Mouse (Mus musculus): ENCODE results near the gene Sh3tc1. TPM values are rescaled to one million over a fixed set of nuclear protein-coding genes. Genes with fewer than 3 reads are reported as not detected.

The Sh3tc1 gene
- polyA plus RNA-seq, 1 experiment = 1.8 TPM

DNA sequence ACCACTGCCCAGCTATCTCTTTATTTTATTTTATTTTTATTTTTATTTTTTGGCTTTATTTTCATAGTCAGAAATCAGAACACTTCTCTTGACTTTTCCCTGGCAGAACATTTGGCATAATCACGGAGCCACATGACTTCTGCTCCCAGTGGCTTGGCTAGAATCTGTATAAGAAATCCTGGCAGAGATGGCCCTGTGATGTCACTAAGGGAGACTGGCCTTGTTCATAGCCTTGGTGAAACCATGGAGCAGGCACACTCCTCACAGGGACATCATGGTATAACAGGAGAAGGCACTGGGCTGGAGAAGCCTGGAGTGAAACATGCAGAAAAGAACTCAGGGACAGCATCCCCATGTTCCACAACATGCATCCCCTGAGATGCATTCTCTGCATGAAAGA is 10.2 kb upstream of the Sh3tc1 start:
- DNase-seq (ENCODE audit: low read depth) = no peak
- TF ChIP-seq POLR2A (IDR thresholded peaks at IDR 0.05; ENCODE audit: borderline replicate concordance, extremely low read depth, insufficient read depth, insufficient read length, poor library complexity, severe bottlenecking) (no peak), CTCF (IDR thresholded peaks at IDR 0.05; ENCODE audit: borderline replicate concordance, extremely low read depth, insufficient read depth, insufficient read length) (no peak)

- TF ChIP-seq CTCF (IDR thresholded peaks at IDR 0.05; ENCODE audit: borderline replicate concordance, extremely low read depth, insufficient read depth, insufficient read length) = no peak
- no peak for DNase-seq (ENCODE audit: low read depth)
These were observed 9.6 kb upstream of the Sh3tc1 start for GRCm38 (mm10) chr5:35749416-35749815.

- TF ChIP-seq POLR2A (IDR thresholded peaks at IDR 0.05; ENCODE audit: borderline replicate concordance, extremely low read depth, insufficient read depth, insufficient read length, poor library complexity, severe bottlenecking) (no peak), CTCF (IDR thresholded peaks at IDR 0.05; ENCODE audit: borderline replicate concordance, extremely low read depth, insufficient read depth, insufficient read length) (peak; percentile 90)
- DNase-seq (ENCODE audit: low read depth) = peak; percentile 65
These were observed 7.1 kb upstream of the Sh3tc1 start for GRCm38 (mm10) chr5:35746910-35747309.

- no peak for DNase-seq (ENCODE audit: low read depth)
- no peak for TF ChIP-seq POLR2A (IDR thresholded peaks at IDR 0.05; ENCODE audit: borderline replicate concordance, extremely low read depth, insufficient read depth, insufficient read length, poor library complexity, severe bottlenecking)
- no peak for TF ChIP-seq CTCF (IDR thresholded peaks at IDR 0.05; ENCODE audit: borderline replicate concordance, extremely low read depth, insufficient read depth, insufficient read length)
These were observed 5.6 kb upstream of the Sh3tc1 start for GRCm38 (mm10) chr5:35745406-35745805.

GRCm38 (mm10) chr5:35743990-35744722 is 4.4 kb upstream of the Sh3tc1 start:
- TF ChIP-seq CTCF (IDR thresholded peaks at IDR 0.05; ENCODE audit: borderline replicate concordance, extremely low read depth, insufficient read depth, insufficient read length) (no peak), POLR2A (IDR thresholded peaks at IDR 0.05; ENCODE audit: borderline replicate concordance, extremely low read depth, insufficient read depth, insufficient read length, poor library complexity, severe bottlenecking) (no peak)
- DNase-seq (ENCODE audit: low read depth) = no peak

- no peak for DNase-seq (ENCODE audit: low read depth)
- TF ChIP-seq CTCF (IDR thresholded peaks at IDR 0.05; ENCODE audit: borderline replicate concordance, extremely low read depth, insufficient read depth, insufficient read length) = no peak
- no peak for TF ChIP-seq POLR2A (IDR thresholded peaks at IDR 0.05; ENCODE audit: borderline replicate concordance, extremely low read depth, insufficient read depth, insufficient read length, poor library complexity, severe bottlenecking)
These were observed 3.6 kb upstream of the Sh3tc1 start for GRCm38 (mm10) chr5:35743238-35743951.

DNA sequence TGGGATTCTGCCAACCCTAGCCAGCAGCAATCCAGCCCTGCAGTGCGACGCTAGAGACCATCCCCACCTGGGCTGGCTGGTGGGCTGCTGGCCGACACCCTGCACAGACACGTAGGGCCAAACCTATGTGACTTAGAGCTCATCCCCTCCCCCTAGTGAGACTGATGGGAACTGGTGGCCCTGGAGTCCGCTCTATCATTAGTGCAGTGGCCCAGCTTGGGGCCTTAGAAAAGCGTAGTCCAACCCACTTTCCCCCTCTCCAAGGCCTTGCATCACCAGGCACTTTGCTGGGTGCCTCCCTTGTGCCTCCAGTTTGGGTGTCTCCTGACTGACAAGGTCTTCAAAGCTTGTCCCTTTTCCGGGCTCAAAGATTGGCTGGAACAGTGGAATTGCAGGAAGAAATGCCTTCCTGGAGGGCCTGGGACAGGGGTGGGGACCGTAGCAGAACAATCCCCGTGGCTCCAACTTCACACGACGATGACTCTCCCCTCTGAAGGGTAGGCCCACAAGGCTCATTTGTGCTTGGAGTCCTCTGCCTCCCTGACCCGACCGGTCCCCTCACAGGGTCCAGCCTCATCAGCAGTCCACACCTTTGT is 1.5 kb upstream of the Sh3tc1 start:
- TF ChIP-seq CTCF (IDR thresholded peaks at IDR 0.05; ENCODE audit: borderline replicate concordance, extremely low read depth, insufficient read depth, insufficient read length) (no peak), POLR2A (IDR thresholded peaks at IDR 0.05; ENCODE audit: borderline replicate concordance, extremely low read depth, insufficient read depth, insufficient read length, poor library complexity, severe bottlenecking) (no peak)
- no peak for DNase-seq (ENCODE audit: low read depth)

GRCm38 (mm10) chr5:35740716-35741115 is 929 bp upstream of the Sh3tc1 start:
- TF ChIP-seq POLR2A (IDR thresholded peaks at IDR 0.05; ENCODE audit: borderline replicate concordance, extremely low read depth, insufficient read depth, insufficient read length, poor library complexity, severe bottlenecking) (no peak), CTCF (IDR thresholded peaks at IDR 0.05; ENCODE audit: borderline replicate concordance, extremely low read depth, insufficient read depth, insufficient read length) (no peak)

GRCm38 (mm10) chr5:35739005-35739404 is 782 bp downstream of the Sh3tc1 start:
- TF ChIP-seq POLR2A (IDR thresholded peaks at IDR 0.05; ENCODE audit: borderline replicate concordance, extremely low read depth, insufficient read depth, insufficient read length, poor library complexity, severe bottlenecking) (no peak), CTCF (IDR thresholded peaks at IDR 0.05; ENCODE audit: borderline replicate concordance, extremely low read depth, insufficient read depth, insufficient read length) (no peak)
- DNase-seq (ENCODE audit: low read depth) = no peak

More at GRCm38 (mm10) chr5:35740716-35741115, 929 bp upstream of the Sh3tc1 start:
- no peak for DNase-seq (ENCODE audit: low read depth)

GRCm38 (mm10) chr5:35737231-35737901 is 2.4 kb downstream of the Sh3tc1 start:
- TF ChIP-seq CTCF (IDR thresholded peaks at IDR 0.05; ENCODE audit: borderline replicate concordance, extremely low read depth, insufficient read depth, insufficient read length) (no peak), POLR2A (IDR thresholded peaks at IDR 0.05; ENCODE audit: borderline replicate concordance, extremely low read depth, insufficient read depth, insufficient read length, poor library complexity, severe bottlenecking) (no peak)
- peak; percentile 47 for DNase-seq (ENCODE audit: low read depth)

- DNase-seq (ENCODE audit: low read depth) = no peak
- no peak for TF ChIP-seq CTCF (IDR thresholded peaks at IDR 0.05; ENCODE audit: borderline replicate concordance, extremely low read depth, insufficient read depth, insufficient read length)
- no peak for TF ChIP-seq POLR2A (IDR thresholded peaks at IDR 0.05; ENCODE audit: borderline replicate concordance, extremely low read depth, insufficient read depth, insufficient read length, poor library complexity, severe bottlenecking)
These were observed 6.3 kb downstream of the Sh3tc1 start for GRCm38 (mm10) chr5:35733523-35733922.

Measured in brain, embryonic 14.5 days (tissue).